Mouse (Mus musculus): ENCODE data around the gene Sdc3. TPM values are rescaled to one million over a fixed set of nuclear protein-coding genes. Genes with fewer than 3 reads are reported as not detected.

Sdc3 gene
- polyA plus RNA-seq, 1 experiment = 96.4 TPM

DNA sequence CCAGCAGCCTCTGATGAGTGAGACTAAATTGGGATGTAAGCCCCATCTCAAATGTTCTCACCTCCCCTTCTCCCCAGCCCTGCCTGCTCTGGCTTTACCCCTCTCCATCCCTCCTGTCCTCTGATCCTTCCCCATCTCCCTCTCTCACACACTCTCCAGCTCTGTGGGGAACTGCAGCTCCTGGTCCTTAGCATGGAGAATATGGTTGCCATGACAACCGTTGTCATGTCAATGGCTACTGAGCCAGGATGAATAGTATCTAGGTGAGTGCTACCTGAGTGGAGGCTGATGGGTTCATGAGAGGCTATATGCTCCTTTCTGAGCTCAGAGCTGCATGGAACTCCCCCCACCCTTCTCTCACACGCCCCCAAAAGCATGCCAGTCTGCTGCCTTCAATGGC is 21.6 kb downstream of the Sdc3 start:
- TF ChIP-seq POLR2A (IDR thresholded peaks at IDR 0.05; ENCODE audit: low read depth, low read length) (no peak), CTCF (IDR thresholded peaks at IDR 0.05; ENCODE audit: borderline replicate concordance, insufficient read depth, low read length) (no peak)
- H3K4me3 ChIP-seq (ENCODE audit: insufficient read depth, low read length) = no peak overlapping the region
- no peak overlapping the region for H3K27ac ChIP-seq (ENCODE audit: insufficient read depth, low read length)
- no peaks in the 10 kb centered on the region for H3K4me1 ChIP-seq (ENCODE audit: control insufficient read depth, insufficient read depth, low read length)

DNA sequence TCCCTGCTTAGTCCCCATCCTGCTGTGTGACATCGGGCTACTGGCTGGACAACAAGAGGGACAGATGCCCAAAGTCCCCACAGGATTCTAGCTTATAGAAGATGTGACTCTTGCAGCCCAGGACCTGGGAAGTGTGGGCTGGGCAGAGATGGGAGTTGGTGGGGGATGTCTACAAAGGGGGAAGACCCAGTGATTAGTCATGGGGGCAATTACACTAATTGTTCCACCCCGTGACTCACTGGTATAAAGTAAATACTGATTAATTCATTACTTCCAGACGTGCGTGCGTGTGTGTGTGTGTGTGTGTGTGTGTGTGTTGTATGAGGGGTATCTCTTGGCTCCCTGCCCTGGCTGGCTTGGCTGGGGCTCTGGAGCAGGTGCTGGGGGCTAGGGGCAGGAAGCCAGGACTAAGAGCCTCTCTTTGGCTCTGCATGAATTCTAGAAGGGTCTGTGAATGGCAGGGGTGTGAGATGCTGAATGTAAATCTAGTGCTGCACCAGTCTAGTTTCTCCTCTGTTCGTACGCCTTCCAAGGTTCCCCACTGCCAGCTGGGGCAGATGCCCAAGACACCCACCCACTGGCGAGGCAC is 22.5 kb downstream of the Sdc3 start:
- Histone ChIP-seq H3K4me3 (ENCODE audit: insufficient read depth, low read length) (no peak overlapping the region), H3K27ac (ENCODE audit: insufficient read depth, low read length) (no peak overlapping the region), H3K4me1 (ENCODE audit: control insufficient read depth, insufficient read depth, low read length) (no peaks in the 10 kb centered on the region)
- no peak for TF ChIP-seq POLR2A (IDR thresholded peaks at IDR 0.05; ENCODE audit: low read depth, low read length)
- TF ChIP-seq CTCF (IDR thresholded peaks at IDR 0.05; ENCODE audit: borderline replicate concordance, insufficient read depth, low read length) = no peak

GRCm38 (mm10) chr4:130815860-130816259 is 23.5 kb downstream of the Sdc3 start:
- Histone ChIP-seq H3K27ac (ENCODE audit: insufficient read depth, low read length) (no peak overlapping the region), H3K4me1 (ENCODE audit: control insufficient read depth, insufficient read depth, low read length) (no peaks in the 10 kb centered on the region), H3K4me3 (ENCODE audit: insufficient read depth, low read length) (no peak overlapping the region)
- TF ChIP-seq CTCF (IDR thresholded peaks at IDR 0.05; ENCODE audit: borderline replicate concordance, insufficient read depth, low read length) (no peak), POLR2A (IDR thresholded peaks at IDR 0.05; ENCODE audit: low read depth, low read length) (no peak)

DNA sequence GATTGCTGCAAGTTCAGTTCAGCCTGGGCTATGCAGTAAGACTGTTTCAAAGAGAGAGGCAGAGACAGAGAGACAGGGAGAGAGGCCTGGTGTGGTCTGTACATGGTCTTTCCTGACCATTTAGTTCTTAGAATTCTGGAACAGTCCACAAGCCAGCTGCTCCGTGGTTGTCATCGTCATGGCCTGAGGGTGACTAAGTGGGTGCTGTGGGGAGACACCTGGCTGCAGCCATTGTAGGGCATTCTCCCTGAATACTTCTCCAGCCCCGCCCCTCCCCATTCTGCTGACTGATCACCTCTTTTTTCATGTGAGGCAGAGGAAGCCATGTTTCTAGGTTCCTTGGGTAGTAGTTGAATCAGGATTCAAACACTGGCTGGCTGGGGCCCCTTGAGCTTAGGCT is 27.5 kb downstream of the Sdc3 start:
- Histone ChIP-seq H3K4me1 (ENCODE audit: control insufficient read depth, insufficient read depth, low read length) (no peaks in the 10 kb centered on the region), H3K4me3 (ENCODE audit: insufficient read depth, low read length) (no peak overlapping the region), H3K27ac (ENCODE audit: insufficient read depth, low read length) (no peak overlapping the region)
- no peak for TF ChIP-seq CTCF (IDR thresholded peaks at IDR 0.05; ENCODE audit: borderline replicate concordance, insufficient read depth, low read length)
- TF ChIP-seq POLR2A (IDR thresholded peaks at IDR 0.05; ENCODE audit: low read depth, low read length) = no peak

GRCm38 (mm10) chr4:130820594-130821255 is 28.4 kb downstream of the Sdc3 start:
- Histone ChIP-seq H3K4me1 (ENCODE audit: control insufficient read depth, insufficient read depth, low read length) (no peaks in the 10 kb centered on the region), H3K27ac (ENCODE audit: insufficient read depth, low read length) (no peak overlapping the region), H3K4me3 (ENCODE audit: insufficient read depth, low read length) (no peak overlapping the region)
- TF ChIP-seq POLR2A (IDR thresholded peaks at IDR 0.05; ENCODE audit: low read depth, low read length) (no peak), CTCF (IDR thresholded peaks at IDR 0.05; ENCODE audit: borderline replicate concordance, insufficient read depth, low read length) (no peak)

GRCm38 (mm10) chr4:130828851-130829673 is 36.7 kb downstream of the Sdc3 start:
- Histone ChIP-seq H3K27ac (ENCODE audit: insufficient read depth, low read length) (no peak overlapping the region), H3K4me1 (ENCODE audit: control insufficient read depth, insufficient read depth, low read length) (no peaks in the 10 kb centered on the region), H3K4me3 (ENCODE audit: insufficient read depth, low read length) (no peak overlapping the region)
- TF ChIP-seq POLR2A (IDR thresholded peaks at IDR 0.05; ENCODE audit: low read depth, low read length) = no peak
- TF ChIP-seq CTCF (IDR thresholded peaks at IDR 0.05; ENCODE audit: borderline replicate concordance, insufficient read depth, low read length) = no peak

DNA sequence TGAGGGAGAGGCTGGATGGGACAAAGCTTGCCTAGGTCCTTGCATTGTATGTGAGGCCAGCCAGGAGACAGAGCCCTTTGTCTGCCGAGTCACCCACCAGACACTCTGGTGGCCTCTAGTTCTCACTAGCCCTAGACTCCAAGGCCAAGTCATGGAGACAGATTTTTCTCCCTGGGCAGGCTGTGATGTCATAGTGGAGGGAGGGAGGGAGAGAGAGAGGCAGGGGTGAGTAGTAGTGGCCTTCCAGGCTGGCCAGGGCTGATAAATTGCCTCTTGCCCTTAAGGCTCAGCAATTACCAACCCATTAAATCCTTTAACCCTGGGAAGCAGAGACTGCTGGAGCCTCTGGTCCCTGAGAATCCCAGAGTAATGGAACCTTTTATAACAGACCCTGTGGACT is 41.8 kb downstream of the Sdc3 start:
- H3K27ac ChIP-seq (ENCODE audit: insufficient read depth, low read length) = no peak overlapping the region
- peaks cover 14% of the 10 kb centered on the region; the same call in 1 of the 2 replicates for H3K4me1 ChIP-seq (ENCODE audit: control insufficient read depth, insufficient read depth, low read length)
- TF ChIP-seq CTCF (IDR thresholded peaks at IDR 0.05; ENCODE audit: borderline replicate concordance, insufficient read depth, low read length) (no peak), POLR2A (IDR thresholded peaks at IDR 0.05; ENCODE audit: low read depth, low read length) (no peak)
- no peak overlapping the region for H3K4me3 ChIP-seq (ENCODE audit: insufficient read depth, low read length)

DNA sequence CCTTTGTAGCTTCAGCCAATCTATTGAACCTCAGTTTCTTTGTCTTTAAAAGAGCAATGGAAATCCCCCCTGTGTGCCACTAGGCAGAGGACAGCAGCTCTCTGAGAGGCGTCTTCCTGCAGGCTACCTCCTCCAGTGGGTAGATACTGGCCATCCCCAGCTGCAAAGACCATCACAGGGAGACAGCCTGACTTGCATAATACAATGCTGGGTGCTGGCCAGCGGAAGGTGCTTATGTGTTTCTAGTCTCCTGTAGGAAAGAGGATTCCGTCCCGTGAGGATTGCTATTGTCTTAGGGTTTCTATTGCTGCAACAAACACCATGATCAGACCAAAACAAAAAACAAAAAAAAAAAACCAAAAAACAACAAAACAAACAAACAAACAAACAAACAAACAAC is 43.2 kb downstream of the Sdc3 start:
- H3K4me3 ChIP-seq (ENCODE audit: insufficient read depth, low read length) = no peak overlapping the region
- TF ChIP-seq POLR2A (IDR thresholded peaks at IDR 0.05; ENCODE audit: low read depth, low read length) = no peak
- peaks cover 14% of the 10 kb centered on the region; the same call in 1 of the 2 replicates for H3K4me1 ChIP-seq (ENCODE audit: control insufficient read depth, insufficient read depth, low read length)
- H3K27ac ChIP-seq (ENCODE audit: insufficient read depth, low read length) = no peak overlapping the region

DNA sequence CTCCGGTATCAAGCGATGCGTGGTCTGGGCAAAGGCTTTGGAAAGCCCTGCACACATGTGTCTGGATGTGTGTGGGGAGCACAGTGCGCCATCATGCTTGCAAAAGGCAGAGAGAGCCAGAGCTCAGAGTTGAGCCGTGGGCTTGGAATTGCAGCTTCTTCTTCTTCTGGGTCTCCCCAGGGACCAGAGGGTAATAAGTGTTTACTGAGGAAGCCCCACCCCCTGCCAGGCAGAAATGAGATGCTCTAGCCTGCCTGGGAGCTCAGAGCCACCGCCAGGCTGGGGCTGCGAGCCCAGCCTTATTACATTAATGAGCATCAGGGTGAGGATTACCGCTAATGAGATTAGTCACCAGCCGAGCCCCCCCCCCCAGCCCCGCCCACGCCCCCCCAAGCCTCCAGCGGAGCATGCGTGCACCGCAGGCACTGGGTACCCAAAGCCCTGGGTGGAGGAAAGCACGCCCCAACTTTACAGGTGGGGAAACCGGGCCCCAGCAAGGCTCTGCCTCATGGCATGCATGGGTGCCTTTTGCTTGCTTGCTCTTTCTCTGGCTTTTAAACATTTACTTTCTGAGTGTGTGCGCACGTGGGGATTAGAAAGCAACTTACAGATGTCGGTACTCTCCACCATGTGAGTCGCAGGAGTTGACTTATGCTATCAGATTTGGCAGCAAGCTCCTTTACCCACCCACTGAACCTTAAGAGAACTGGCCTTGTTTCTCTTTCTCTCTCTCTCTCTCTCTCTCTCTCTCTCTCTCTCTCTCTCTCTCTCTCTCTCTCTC is 44.1 kb downstream of the Sdc3 start:
- Histone ChIP-seq H3K27ac (ENCODE audit: insufficient read depth, low read length) (no peak overlapping the region), H3K4me3 (ENCODE audit: insufficient read depth, low read length) (no peak overlapping the region), H3K4me1 (ENCODE audit: control insufficient read depth, insufficient read depth, low read length) (peaks cover 14% of the 10 kb centered on the region; the same call in 1 of the 2 replicates)
- TF ChIP-seq CTCF (IDR thresholded peaks at IDR 0.05; ENCODE audit: borderline replicate concordance, insufficient read depth, low read length) = no peak
- TF ChIP-seq POLR2A (IDR thresholded peaks at IDR 0.05; ENCODE audit: low read depth, low read length) = no peak
